Mouse (Mus musculus) ES-Bruce4 (cell line): Measurements from ENCODE around the gene Ttc39b.
A peak's percentile ranks its signal among the peaks of the same experiment; 100 is the strongest.

Source experiments
- CTCF ChIP-seq: IDR thresholded peaks from one replicate; pipeline ENCODE4 v1.8.1; 2011; ENCODE audit warnings: low read depth, low read length
- EP300 ChIP-seq: IDR thresholded peaks from 2 replicates; pipeline ENCODE4 v1.6.1; 2011; ENCODE audit warnings: low read depth, low read length; ENCODE audit not compliant: insufficient read depth
- POLR2A ChIP-seq: IDR thresholded peaks from one replicate; pipeline ENCODE4 v1.8.1; 2011; ENCODE audit warnings: low read length; ENCODE audit not compliant: insufficient read depth

GRCm38 (mm10) chr4:83337717-83338116 is 13.7 kb upstream of the Ttc39b start:
- no peak for TF ChIP-seq POLR2A
- peak; percentile 23 for TF ChIP-seq CTCF
- TF ChIP-seq EP300: no peak
